Mouse (Mus musculus) lung, postnatal 0 days (tissue): ENCODE measurements around the gene Tor1aip1. TPM values are rescaled to one million over a fixed set of nuclear protein-coding genes. Genes with fewer than 3 reads are reported as not detected.

ENCODE experiments used
- ATAC-seq: fragments of 200-750 bp; cut with Nextera tagmentation; 2 replicates; pipeline ENCODE4 v1.8.0; 2017; ENCODE audit warnings: moderate library complexity
- DNase-seq: peaks from one replicate; pipeline ENCODE4 v3.0.0-alpha.2; 2016; ENCODE audit warnings: low spot score
- H3K27ac ChIP-seq: fragments of 300-500 bp; sonication (generic); 2 replicates; pipeline ENCODE4 v1.5.1; 2014; ENCODE audit warnings: antibody characterized with exemption, mild to moderate bottlenecking, low read length, mixed read lengths
- H3K27me3 ChIP-seq: fragments of 300-500 bp; sonication (generic); replicated peaks from 2 replicates; pipeline ENCODE4 v1.6.1; 2014; ENCODE audit warnings: low read length, mixed read lengths; ENCODE audit not compliant: insufficient read depth
- H3K36me3 ChIP-seq: fragments of 300-500 bp; sonication (generic); 2 replicates; pipeline ENCODE4 v1.6.1; 2014; ENCODE audit warnings: low read length, mixed read lengths; ENCODE audit not compliant: insufficient read depth
- H3K4me1 ChIP-seq: fragments of 300-500 bp; sonication (generic); 2 replicates; pipeline ENCODE4 v1.6.1; 2014; ENCODE audit warnings: antibody characterized with exemption, low read depth, low read length, mixed read lengths; ENCODE audit not compliant: insufficient read depth
- H3K4me2 ChIP-seq: fragments of 300-500 bp; sonication (generic); replicated peaks from 2 replicates; pipeline ENCODE4 v1.6.1; 2014; ENCODE audit warnings: low read depth, mild to moderate bottlenecking, low read length, moderate library complexity, mixed read lengths
- H3K4me3 ChIP-seq: fragments of 300-500 bp; sonication (generic); 2 replicates; pipeline ENCODE4 v1.5.1; 2014; ENCODE audit warnings: low read depth, low read length
- H3K9ac ChIP-seq: fragments of 300-500 bp; sonication (generic); replicated peaks from 2 replicates; pipeline ENCODE4 v1.6.1; 2014; ENCODE audit warnings: low read depth, mild to moderate bottlenecking
- H3K9me3 ChIP-seq: fragments of 300-500 bp; sonication (generic); 2 replicates; pipeline ENCODE4 v1.6.1; 2016; ENCODE audit warnings: low read length, mixed read lengths
- CTCF ChIP-seq: IDR thresholded peaks from 2 replicates; pipeline ENCODE4 v1.5.1; 2016; ENCODE audit warnings: antibody characterized with exemption, mild to moderate bottlenecking
- EP300 ChIP-seq: IDR thresholded peaks from 2 replicates; pipeline ENCODE4 v1.6.1; 2016; ENCODE audit warnings: antibody characterized with exemption, mild to moderate bottlenecking, control low read depth
- WGBS: fragments of 180-500 bp; shearing (Covaris S2); extraction: QIAGEN DNeasy Blood & Tissue Kit; methylation state at CpG from one replicate; pipeline ENCODE4 v1.1.7; 2014; 5-methylcytosine and 5-hydroxymethylcytosine counted together
- polyA plus RNA-seq: library from polyadenylated mRNA; unstranded; fragments of >200 nt; fragmentation: Nextera tagmentation; extraction: Ambion mirVana; gene quantifications from 2 replicates; pipeline ENCODE4 v1.2.1, GENCODE M21; 2015

Gene Tor1aip1
- polyA plus RNA-seq, 1 experiment from 2014 or later, result 54.8 TPM

GRCm38 (mm10) chr1:156037144-156037583, 884 bp upstream of the Tor1aip1 start:
- Histone ChIP-seq H3K4me1 (peaks cover 3% of the 10 kb centered on the region; the same call in 1 of the 2 replicates), H3K4me2 (peak overlapping the region; percentile 61), H3K36me3 (no peaks in the 10 kb centered on the region; the same call in 1 of the 2 replicates), H3K27me3 (no peaks in the 10 kb centered on the region), H3K9ac (0 out of 2 replicates have a peak overlapping the region, but pooled peaks have one; percentile 0), H3K4me3 (peak overlapping the region; percentile 89), H3K27ac (peak overlapping the region; percentile 74), H3K9me3 (no peaks in the 10 kb centered on the region)
- 19% methylated on average over 5 of the region's 5 CpGs for WGBS
- DNase-seq (peak; percentile 85), ATAC-seq (no peak)
- TF ChIP-seq CTCF (no peak), EP300 (no peak)

GRCm38 (mm10) chr1:156035269-156035929, 881 bp downstream of the Tor1aip1 start, which contains the start of gene Tor1aip2:
Gene Tor1aip2, plus strand, starts transcription at chr1:156035403.
- no peaks in the 10 kb centered on the region for H3K27me3 ChIP-seq
- peak within 1 kb of the TSS; percentile 61 for H3K4me2 ChIP-seq
- ATAC-seq (peak; percentile 60), DNase-seq (peak; percentile 84)
- peaks cover 4% of the 10 kb centered on the region; the same call in 1 of the 2 replicates for H3K36me3 ChIP-seq
- H3K4me3 ChIP-seq, result peak within 1 kb of the TSS; percentile 89
- peak within 1 kb of the TSS; percentile 89 for H3K9ac ChIP-seq
- H3K4me1 ChIP-seq, result no peaks in the 10 kb centered on the region; the same call in 1 of the 2 replicates
- TF ChIP-seq CTCF (no peak), EP300 (no peak)
- H3K27ac ChIP-seq, result peak within 1 kb of the TSS; percentile 98
- H3K9me3 ChIP-seq, result no peaks in the 10 kb centered on the region
- under 1% methylated on average over 53 of the region's 59 CpGs for WGBS

GRCm38 (mm10) chr1:156034661-156035060, 1.6 kb downstream of the Tor1aip1 start:
- TF ChIP-seq CTCF (no peak), EP300 (no peak)
- H3K27me3 ChIP-seq, result no peaks in the 10 kb centered on the region
- H3K36me3 ChIP-seq, result peaks cover 4% of the 10 kb centered on the region; the same call in 1 of the 2 replicates
- no peak for ATAC-seq
- H3K9ac ChIP-seq, result peak overlapping the region; percentile 89; the same call in 1 of the 2 replicates
- no peaks in the 10 kb centered on the region; the same call in 1 of the 2 replicates for H3K4me1 ChIP-seq
- no peak for DNase-seq
- 0 out of 2 replicates have a peak overlapping the region, but pooled peaks have one; percentile 98 for H3K27ac ChIP-seq
- WGBS, result 9% methylated on average over 1 of the region's 1 CpGs
- peak overlapping the region; percentile 61 for H3K4me2 ChIP-seq
- H3K4me3 ChIP-seq, result peak overlapping the region; percentile 89
- no peaks in the 10 kb centered on the region for H3K9me3 ChIP-seq

GRCm38 (mm10) chr1:156033921-156034320, 2.4 kb downstream of the Tor1aip1 start:
- Histone ChIP-seq H3K4me1 (no peaks in the 10 kb centered on the region; the same call in 1 of the 2 replicates), H3K9ac (no peak overlapping the region), H3K27ac (no peak overlapping the region), H3K4me2 (no peak overlapping the region), H3K36me3 (peaks cover 11% of the 10 kb centered on the region; the same call in 1 of the 2 replicates), H3K9me3 (no peaks in the 10 kb centered on the region), H3K27me3 (no peaks in the 10 kb centered on the region), H3K4me3 (no peak overlapping the region)
- 96% methylated on average over 7 of the region's 7 CpGs for WGBS
- DNase-seq, result no peak
- TF ChIP-seq EP300 (no peak), CTCF (no peak)
- ATAC-seq, result no peak

GRCm38 (mm10) chr1:156028340-156028975, 7.8 kb downstream of the Tor1aip1 start:
- ATAC-seq (no peak), DNase-seq (peak; percentile 38)
- no peaks in the 10 kb centered on the region for H3K4me1 ChIP-seq
- no peaks in the 10 kb centered on the region for H3K9me3 ChIP-seq
- peaks cover 17% of the 10 kb centered on the region; the same call in 1 of the 2 replicates for H3K36me3 ChIP-seq
- no peak overlapping the region for H3K4me3 ChIP-seq
- no peak overlapping the region for H3K27ac ChIP-seq
- TF ChIP-seq EP300 (no peak), CTCF (no peak)
- H3K27me3 ChIP-seq, result no peaks in the 10 kb centered on the region
- H3K4me2 ChIP-seq, result no peak overlapping the region
- WGBS, result 85% methylated on average over 4 of the region's 4 CpGs
- H3K9ac ChIP-seq, result no peak overlapping the region

GRCm38 (mm10) chr1:156027849-156028248, 8.4 kb downstream of the Tor1aip1 start:
- Histone ChIP-seq H3K27ac (no peak overlapping the region), H3K9me3 (no peaks in the 10 kb centered on the region), H3K27me3 (no peaks in the 10 kb centered on the region), H3K9ac (no peak overlapping the region), H3K4me2 (no peak overlapping the region), H3K4me1 (no peaks in the 10 kb centered on the region), H3K36me3 (peaks cover 17% of the 10 kb centered on the region; the same call in 1 of the 2 replicates), H3K4me3 (no peak overlapping the region)
- no peak for DNase-seq
- TF ChIP-seq CTCF (no peak), EP300 (no peak)
- ATAC-seq, result no peak
- WGBS, result 84% methylated on average over 3 of the region's 3 CpGs
